Mouse (Mus musculus) skeletal muscle tissue, adult 2 months (tissue): ENCODE data around the gene Tmem223.
A peak's percentile ranks its signal among the peaks of the same experiment; 100 is the strongest.

Experiments
- DNase-seq: peaks from one replicate; pipeline ENCODE4 v3.0.0-alpha.2; 2012; ENCODE audit warnings: low read depth, low spot score

Tmem223 gene

GRCm38 (mm10) chr19:8803204-8803780 lies 32.5 kb downstream of the Tmem223 start:
- no peak for DNase-seq

- no peak for DNase-seq
Measured at GRCm38 (mm10) chr19:8803879-8804660, 33.3 kb downstream of the Tmem223 start.

- no peak for DNase-seq
Measured at GRCm38 (mm10) chr19:8806810-8807209, 36.0 kb downstream of the Tmem223 start.

- DNase-seq = no peak
Measured at GRCm38 (mm10) chr19:8815812-8816211, 45.0 kb downstream of the Tmem223 start.

- no peak for DNase-seq
Measured at GRCm38 (mm10) chr19:8817001-8817400, 46.2 kb downstream of the Tmem223 start.

GRCm38 (mm10) chr19:8818301-8818798 lies 47.6 kb downstream of the Tmem223 start:
- no peak for DNase-seq

GRCm38 (mm10) chr19:8818801-8819595 lies 48.2 kb downstream of the Tmem223 start, which contains the start of gene Ttc9c:
Gene Ttc9c, minus strand, starts transcription at chr19:8819333.
- DNase-seq = peak; percentile 96

- DNase-seq = peak; percentile 99
Measured at GRCm38 (mm10) chr19:8819596-8820423, 49.0 kb downstream of the Tmem223 start, which contains the start of gene Hnrnpul2. Gene Hnrnpul2, plus strand, starts transcription at chr19:8820010.

- DNase-seq = no peak
Measured at GRCm38 (mm10) chr19:8820424-8820956, 49.7 kb downstream of the Tmem223 start.

GRCm38 (mm10) chr19:8821146-8821545 lies 50.4 kb downstream of the Tmem223 start:
- no peak for DNase-seq
